Mouse (Mus musculus): ENCODE data around the gene Arhgap24. TPM values are rescaled to one million over a fixed set of nuclear protein-coding genes. Genes with fewer than 3 reads are reported as not detected.

Arhgap24 gene
- polyA plus RNA-seq, 1 experiment from 2014 or later, result 14.8 TPM

DNA sequence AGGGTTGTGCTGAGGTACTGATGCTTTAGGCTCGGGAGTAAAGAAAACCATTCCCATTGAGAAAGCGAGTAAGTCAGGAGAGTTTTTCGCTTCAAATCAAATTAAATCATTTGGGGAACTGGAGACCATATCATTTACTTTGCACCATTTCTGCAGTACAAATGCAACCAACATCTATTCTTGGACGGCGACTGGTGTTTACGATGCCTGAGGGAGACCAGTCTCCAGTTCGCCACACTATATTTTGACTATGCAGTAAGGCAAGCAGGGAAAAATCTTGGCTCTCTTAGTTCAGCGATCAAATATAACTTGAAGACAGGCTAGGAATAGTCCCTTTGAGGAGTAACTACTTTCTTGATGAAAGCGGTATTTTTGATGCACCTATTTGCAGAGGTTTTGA, 11.0 kb downstream of the Arhgap24 start:
- Histone ChIP-seq H3K27me3 (replicated peaks; ENCODE audit: control insufficient read depth, insufficient read depth, low read length) (no peaks in the 10 kb centered on the region), H3K9ac (ENCODE audit: low read length) (no peak overlapping the region), H3K4me2 (ENCODE audit: low read length) (no peak overlapping the region), H3K27ac (ENCODE audit: low read depth) (no peak overlapping the region), H3K36me3 (ENCODE audit: control insufficient read depth, insufficient read depth, low read length) (no peaks in the 10 kb centered on the region), H3K9me3 (ENCODE audit: control insufficient read depth, low read length) (no peaks in the 10 kb centered on the region), H3K4me1 (replicated peaks; ENCODE audit: control insufficient read depth, insufficient read depth, low read length) (no peaks in the 10 kb centered on the region), H3K4me3 (ENCODE audit: low read depth, low read length) (no peak overlapping the region)
- ATAC-seq (replicated peaks; ENCODE audit: low FRiP score, low TSS enrichment, low read depth) (no peak), DNase-seq (ENCODE audit: low spot score) (no peak)
- 84% methylated on average over 9 of the region's 9 CpGs for whole genome bisulfite sequencing

DNA sequence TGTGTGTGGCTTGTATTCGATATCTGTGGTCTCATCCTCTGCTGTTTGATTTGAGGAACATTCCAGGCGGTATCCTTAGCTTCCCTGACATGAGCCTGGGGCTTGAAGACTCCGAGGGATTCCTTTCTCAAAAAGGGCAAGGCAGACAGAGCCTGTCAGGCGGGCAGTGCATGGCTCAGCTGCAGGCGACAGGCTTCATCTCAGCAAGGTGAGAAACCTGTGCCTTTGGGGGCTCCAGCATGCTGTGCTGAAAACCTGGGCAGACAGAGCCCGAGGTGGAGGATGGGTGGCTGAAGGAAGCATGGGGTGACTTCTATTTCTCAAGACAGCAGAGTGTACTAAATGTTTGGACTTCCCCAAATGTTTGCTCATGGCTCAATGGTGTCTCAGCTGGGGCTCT, 13.6 kb downstream of the Arhgap24 start:
- Histone ChIP-seq H3K27me3 (replicated peaks; ENCODE audit: control insufficient read depth, insufficient read depth, low read length) (no peaks in the 10 kb centered on the region), H3K4me1 (replicated peaks; ENCODE audit: control insufficient read depth, insufficient read depth, low read length) (no peaks in the 10 kb centered on the region), H3K36me3 (ENCODE audit: control insufficient read depth, insufficient read depth, low read length) (no peaks in the 10 kb centered on the region), H3K9ac (ENCODE audit: low read length) (no peak overlapping the region), H3K4me2 (ENCODE audit: low read length) (no peak overlapping the region), H3K4me3 (ENCODE audit: low read depth, low read length) (no peak overlapping the region), H3K9me3 (ENCODE audit: control insufficient read depth, low read length) (no peaks in the 10 kb centered on the region), H3K27ac (ENCODE audit: low read depth) (no peak overlapping the region)
- ATAC-seq (replicated peaks; ENCODE audit: low FRiP score, low TSS enrichment, low read depth) (no peak), DNase-seq (ENCODE audit: low spot score) (no peak)
- WGBS, result 44% methylated on average over 6 of the region's 6 CpGs

DNA sequence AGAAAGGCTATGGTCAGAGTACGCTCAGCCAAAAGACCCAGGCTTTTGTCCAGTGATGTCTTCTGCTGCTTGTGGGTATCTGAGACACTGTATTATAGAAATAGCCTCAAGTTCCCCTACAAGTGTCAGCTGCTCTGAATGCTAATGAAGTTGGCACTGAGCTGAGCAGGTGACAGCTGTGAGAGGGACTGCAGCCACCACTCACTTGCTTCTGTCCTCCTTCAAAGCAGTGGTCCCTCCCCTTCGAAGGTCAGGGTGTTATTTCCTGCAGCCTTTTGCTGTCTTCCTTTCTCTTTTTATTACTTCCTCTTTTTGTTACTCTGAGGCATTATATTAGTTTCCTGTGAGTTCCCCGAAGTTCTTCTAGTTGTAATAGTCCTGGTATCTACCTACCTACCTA, 16.0 kb downstream of the Arhgap24 start:
- H3K4me3 ChIP-seq (ENCODE audit: low read depth, low read length), result no peak overlapping the region
- 59% methylated on average over 3 of the region's 3 CpGs for WGBS
- DNase-seq (ENCODE audit: low spot score), result no peak

DNA sequence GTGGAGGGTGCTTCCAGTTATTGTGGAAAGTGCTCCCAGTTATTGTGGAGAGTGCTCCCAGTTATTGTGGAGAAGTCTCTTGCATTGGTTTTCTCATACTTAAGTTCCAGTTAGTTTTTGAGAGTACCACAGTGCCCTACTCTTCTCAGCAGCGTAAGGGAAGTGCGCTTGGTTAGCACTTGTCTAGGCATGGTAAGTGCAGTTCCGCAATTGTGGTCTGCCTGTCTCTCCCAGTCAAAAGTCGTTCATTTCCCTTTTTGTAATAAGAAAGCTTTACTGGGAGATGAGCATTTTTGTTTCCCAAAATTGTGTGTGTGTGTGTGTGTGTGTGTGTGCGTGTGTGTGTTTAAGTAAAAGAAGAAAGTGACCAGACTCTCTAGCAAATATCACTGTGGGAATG, 17.6 kb downstream of the Arhgap24 start:
- WGBS, result 84% methylated on average over 5 of the region's 5 CpGs
- Histone ChIP-seq H3K9ac (ENCODE audit: low read length) (no peak overlapping the region), H3K4me2 (ENCODE audit: low read length) (no peak overlapping the region), H3K4me3 (ENCODE audit: low read depth, low read length) (no peak overlapping the region), H3K4me1 (replicated peaks; ENCODE audit: control insufficient read depth, insufficient read depth, low read length) (no peaks in the 10 kb centered on the region), H3K9me3 (ENCODE audit: control insufficient read depth, low read length) (no peaks in the 10 kb centered on the region), H3K36me3 (ENCODE audit: control insufficient read depth, insufficient read depth, low read length) (no peaks in the 10 kb centered on the region), H3K27me3 (replicated peaks; ENCODE audit: control insufficient read depth, insufficient read depth, low read length) (no peaks in the 10 kb centered on the region), H3K27ac (ENCODE audit: low read depth) (no peak overlapping the region)
- DNase-seq (ENCODE audit: low spot score), result no peak
- no peak for ATAC-seq (replicated peaks; ENCODE audit: low FRiP score, low TSS enrichment, low read depth)

More for the DNA sequence above, 16.0 kb downstream of the Arhgap24 start:
- no peak for ATAC-seq (replicated peaks; ENCODE audit: low FRiP score, low TSS enrichment, low read depth)
- H3K36me3 ChIP-seq (ENCODE audit: control insufficient read depth, insufficient read depth, low read length), result no peaks in the 10 kb centered on the region
- no peak overlapping the region for H3K9ac ChIP-seq (ENCODE audit: low read length)
- no peaks in the 10 kb centered on the region for H3K27me3 ChIP-seq (replicated peaks; ENCODE audit: control insufficient read depth, insufficient read depth, low read length)
- no peak overlapping the region for H3K27ac ChIP-seq (ENCODE audit: low read depth)
- H3K9me3 ChIP-seq (ENCODE audit: control insufficient read depth, low read length), result no peaks in the 10 kb centered on the region
- no peaks in the 10 kb centered on the region for H3K4me1 ChIP-seq (replicated peaks; ENCODE audit: control insufficient read depth, insufficient read depth, low read length)
- no peak overlapping the region for H3K4me2 ChIP-seq (ENCODE audit: low read length)

DNA sequence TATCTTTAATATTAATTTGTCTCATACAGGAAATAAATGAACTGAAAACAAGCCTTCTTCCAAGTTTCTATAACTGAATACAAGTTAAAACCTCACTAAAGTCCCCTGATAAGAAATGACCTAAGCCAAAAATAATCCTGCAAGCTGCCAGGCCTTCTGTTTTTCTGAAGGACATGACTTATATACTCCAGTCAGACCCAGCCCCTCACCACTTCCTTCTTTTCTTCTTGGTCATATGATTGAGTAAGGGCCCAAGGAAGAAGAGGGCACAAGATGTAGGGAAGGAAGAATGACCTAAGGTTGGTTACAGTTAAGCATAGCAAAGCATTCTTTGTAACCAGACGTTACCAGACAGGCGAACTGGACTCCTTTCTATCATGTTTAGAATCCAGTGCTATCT, 21.1 kb downstream of the Arhgap24 start:
- no peaks in the 10 kb centered on the region for H3K4me1 ChIP-seq (replicated peaks; ENCODE audit: control insufficient read depth, insufficient read depth, low read length)
- DNase-seq (ENCODE audit: low spot score) (no peak), ATAC-seq (replicated peaks; ENCODE audit: low FRiP score, low TSS enrichment, low read depth) (no peak)
- H3K9me3 ChIP-seq (ENCODE audit: control insufficient read depth, low read length), result no peaks in the 10 kb centered on the region
- H3K27me3 ChIP-seq (replicated peaks; ENCODE audit: control insufficient read depth, insufficient read depth, low read length), result no peaks in the 10 kb centered on the region
- no peak overlapping the region for H3K9ac ChIP-seq (ENCODE audit: low read length)
- 79% methylated on average over 2 of the region's 2 CpGs for WGBS
- no peak overlapping the region for H3K4me2 ChIP-seq (ENCODE audit: low read length)
- no peak overlapping the region for H3K4me3 ChIP-seq (ENCODE audit: low read depth, low read length)
- H3K36me3 ChIP-seq (ENCODE audit: control insufficient read depth, insufficient read depth, low read length), result no peaks in the 10 kb centered on the region
- H3K27ac ChIP-seq (ENCODE audit: low read depth), result no peak overlapping the region

DNA sequence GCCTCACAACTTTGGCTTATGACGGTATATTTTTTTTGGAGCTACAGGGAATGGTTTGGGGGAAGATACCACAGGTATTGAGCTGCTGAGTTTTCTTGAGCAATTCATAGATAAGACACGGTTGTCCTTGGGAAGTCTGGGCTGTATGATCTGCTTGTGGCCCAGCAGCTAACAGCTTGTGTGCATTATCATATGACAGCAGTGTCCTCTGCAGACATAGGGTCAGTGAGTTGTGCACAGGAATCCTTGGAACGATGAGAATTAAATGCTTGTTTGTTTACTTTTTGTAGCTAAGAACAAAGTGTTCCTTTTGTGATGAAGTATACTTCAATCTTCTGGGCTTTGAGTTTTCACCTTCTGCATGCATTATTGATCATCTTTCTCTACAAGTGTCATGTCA, 21.9 kb downstream of the Arhgap24 start:
- no peak overlapping the region for H3K27ac ChIP-seq (ENCODE audit: low read depth)
- WGBS, result 64% methylated on average over 3 of the region's 3 CpGs
- no peaks in the 10 kb centered on the region for H3K9me3 ChIP-seq (ENCODE audit: control insufficient read depth, low read length)
- H3K27me3 ChIP-seq (replicated peaks; ENCODE audit: control insufficient read depth, insufficient read depth, low read length), result no peaks in the 10 kb centered on the region
- no peak for DNase-seq (ENCODE audit: low spot score)
- no peak overlapping the region for H3K4me2 ChIP-seq (ENCODE audit: low read length)
- H3K36me3 ChIP-seq (ENCODE audit: control insufficient read depth, insufficient read depth, low read length), result no peaks in the 10 kb centered on the region
- H3K4me1 ChIP-seq (replicated peaks; ENCODE audit: control insufficient read depth, insufficient read depth, low read length), result no peaks in the 10 kb centered on the region
- ATAC-seq (replicated peaks; ENCODE audit: low FRiP score, low TSS enrichment, low read depth), result no peak
- H3K4me3 ChIP-seq (ENCODE audit: low read depth, low read length), result no peak overlapping the region
- no peak overlapping the region for H3K9ac ChIP-seq (ENCODE audit: low read length)

DNA sequence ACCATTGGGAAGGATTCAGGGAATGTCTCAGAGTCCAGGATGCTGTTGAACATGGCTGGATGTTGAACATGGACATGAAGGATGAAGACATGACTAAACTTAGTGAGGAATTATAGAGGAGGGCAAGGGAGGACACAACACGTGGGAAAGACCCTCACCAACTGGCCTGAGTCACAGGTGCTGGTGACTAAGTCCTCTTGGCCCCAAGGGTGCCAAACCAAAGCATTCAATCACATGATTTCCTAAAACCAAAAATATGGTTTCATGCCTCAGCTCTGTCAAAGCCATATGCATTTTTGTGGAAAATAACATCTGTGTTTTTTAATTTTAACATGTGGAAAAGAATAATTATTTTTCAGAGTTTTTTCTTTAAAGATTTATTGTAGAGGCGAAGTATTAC, 22.7 kb downstream of the Arhgap24 start:
- Histone ChIP-seq H3K27ac (ENCODE audit: low read depth) (no peak overlapping the region), H3K4me3 (ENCODE audit: low read depth, low read length) (no peak overlapping the region), H3K27me3 (replicated peaks; ENCODE audit: control insufficient read depth, insufficient read depth, low read length) (no peaks in the 10 kb centered on the region), H3K9me3 (ENCODE audit: control insufficient read depth, low read length) (no peaks in the 10 kb centered on the region), H3K36me3 (ENCODE audit: control insufficient read depth, insufficient read depth, low read length) (no peaks in the 10 kb centered on the region), H3K4me2 (ENCODE audit: low read length) (no peak overlapping the region), H3K4me1 (replicated peaks; ENCODE audit: control insufficient read depth, insufficient read depth, low read length) (no peaks in the 10 kb centered on the region), H3K9ac (ENCODE audit: low read length) (no peak overlapping the region)
- ATAC-seq (replicated peaks; ENCODE audit: low FRiP score, low TSS enrichment, low read depth), result no peak
- 87% methylated on average over 2 of the region's 2 CpGs for WGBS
- no peak for DNase-seq (ENCODE audit: low spot score)

DNA sequence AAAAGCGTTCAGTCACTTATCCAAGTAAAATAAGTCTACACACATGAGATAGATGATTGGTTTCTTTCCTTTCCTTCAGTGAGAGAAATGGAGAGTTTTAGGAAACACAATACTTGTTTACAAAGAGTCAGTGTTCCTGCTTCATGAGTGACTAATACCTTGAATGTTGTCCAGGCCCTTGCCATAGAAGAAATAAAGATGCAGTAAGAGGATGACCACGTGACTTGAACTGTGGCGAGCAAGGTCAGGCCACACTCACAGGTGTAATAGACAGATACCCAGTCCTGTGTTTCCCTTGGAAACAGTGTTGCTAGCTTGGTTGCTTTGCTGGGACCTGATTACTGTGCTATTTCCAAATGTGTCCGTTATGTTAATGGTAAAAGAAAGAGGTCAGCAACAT, 23.4 kb downstream of the Arhgap24 start:
- Histone ChIP-seq H3K9me3 (ENCODE audit: control insufficient read depth, low read length) (no peaks in the 10 kb centered on the region), H3K4me1 (replicated peaks; ENCODE audit: control insufficient read depth, insufficient read depth, low read length) (no peaks in the 10 kb centered on the region), H3K27ac (ENCODE audit: low read depth) (no peak overlapping the region), H3K4me3 (ENCODE audit: low read depth, low read length) (no peak overlapping the region), H3K9ac (ENCODE audit: low read length) (no peak overlapping the region), H3K36me3 (ENCODE audit: control insufficient read depth, insufficient read depth, low read length) (no peaks in the 10 kb centered on the region), H3K27me3 (replicated peaks; ENCODE audit: control insufficient read depth, insufficient read depth, low read length) (no peaks in the 10 kb centered on the region), H3K4me2 (ENCODE audit: low read length) (no peak overlapping the region)
- WGBS, result 86% methylated on average over 4 of the region's 4 CpGs
- ATAC-seq (replicated peaks; ENCODE audit: low FRiP score, low TSS enrichment, low read depth), result no peak
- no peak for DNase-seq (ENCODE audit: low spot score)

DNA sequence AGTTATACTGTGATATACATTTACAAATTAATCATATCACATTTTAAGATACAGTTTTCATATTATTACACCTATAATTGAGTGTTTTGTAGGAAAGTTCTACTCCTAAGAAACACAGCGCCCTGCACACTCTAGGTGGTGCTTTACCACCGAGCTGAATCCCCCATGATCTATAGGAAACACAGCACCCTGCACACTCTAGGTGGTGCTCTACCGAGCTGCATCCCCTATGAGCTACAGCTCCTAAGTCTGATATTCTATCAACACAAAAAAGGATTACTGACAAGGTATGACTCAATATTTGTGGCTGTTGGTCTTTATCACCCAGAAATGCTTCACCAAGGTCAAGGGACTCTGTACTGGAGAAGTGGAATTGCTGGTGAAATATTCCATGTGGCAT, 27.0 kb downstream of the Arhgap24 start:
- H3K4me1 ChIP-seq (replicated peaks; ENCODE audit: control insufficient read depth, insufficient read depth, low read length), result no peaks in the 10 kb centered on the region
- H3K36me3 ChIP-seq (ENCODE audit: control insufficient read depth, insufficient read depth, low read length), result no peaks in the 10 kb centered on the region
- H3K9me3 ChIP-seq (ENCODE audit: control insufficient read depth, low read length), result no peaks in the 10 kb centered on the region
- H3K27ac ChIP-seq (ENCODE audit: low read depth), result no peak overlapping the region
- no peak overlapping the region for H3K4me3 ChIP-seq (ENCODE audit: low read depth, low read length)
- WGBS, result 72% methylated on average over 3 of the region's 3 CpGs
- no peak for ATAC-seq (replicated peaks; ENCODE audit: low FRiP score, low TSS enrichment, low read depth)
- DNase-seq (ENCODE audit: low spot score), result no peak
- no peaks in the 10 kb centered on the region for H3K27me3 ChIP-seq (replicated peaks; ENCODE audit: control insufficient read depth, insufficient read depth, low read length)
- no peak overlapping the region for H3K9ac ChIP-seq (ENCODE audit: low read length)
- H3K4me2 ChIP-seq (ENCODE audit: low read length), result no peak overlapping the region
